Mouse (Mus musculus) liver, adult 2 months (tissue): Measurements from ENCODE around the gene Gm2a. TPM values are rescaled to one million over a fixed set of nuclear protein-coding genes. Genes with fewer than 3 reads are reported as not detected.
"Not testable (repeated sequence)": the region's sequence is repeated elsewhere in the genome, so short reads cannot be mapped to it uniquely, and the experiment has no call there.

Source experiments
- DNase-seq: peaks from one replicate; pipeline ENCODE4 v3.0.0-alpha.2; 2011; ENCODE audit warnings: low read depth, low spot score; ENCODE audit errors: extremely low read depth
- H3K27ac ChIP-seq: fragments of 200-500 bp; replicated peaks from 2 replicates; pipeline ENCODE4 v1.5.1; 2012; ENCODE audit warnings: low read depth, mild to moderate bottlenecking, control low read depth, inconsistent platforms, low read length; ENCODE audit not compliant: insufficient read depth
- H3K27me3 ChIP-seq: fragments of 200-500 bp; 2 replicates; pipeline ENCODE4 v1.6.1; 2012; ENCODE audit warnings: mild to moderate bottlenecking, moderate library complexity, low read length, inconsistent platforms; ENCODE audit not compliant: control insufficient read depth, insufficient read depth
- H3K36me3 ChIP-seq: fragments of 200-500 bp; 2 replicates; pipeline ENCODE4 v1.6.1; 2012; ENCODE audit warnings: low read length, inconsistent platforms; ENCODE audit not compliant: control insufficient read depth, insufficient read depth
- H3K4me1 ChIP-seq: fragments of 200-500 bp; 2 replicates; pipeline ENCODE4 v1.6.1; 2011; ENCODE audit warnings: low read length; ENCODE audit not compliant: control insufficient read depth, insufficient read depth
- H3K4me3 ChIP-seq: fragments of 200-500 bp; 2 replicates; pipeline ENCODE4 v1.5.1; 2011; ENCODE audit warnings: low read depth, mild to moderate bottlenecking, control low read depth, low read length, moderate library complexity; ENCODE audit not compliant: insufficient read depth
- H3K79me2 ChIP-seq: fragments of 200-500 bp; 2 replicates; pipeline ENCODE4 v1.6.1; 2012; ENCODE audit warnings: inconsistent platforms, mild to moderate bottlenecking, low read length, moderate library complexity; ENCODE audit not compliant: control insufficient read depth, insufficient read depth
- H3K9ac ChIP-seq: fragments of 200-500 bp; 2 replicates; pipeline ENCODE4 v1.6.1; 2012; ENCODE audit warnings: low read depth, mild to moderate bottlenecking, control low read depth, inconsistent platforms, low read length
- CTCF ChIP-seq: fragments of 200-500 bp; IDR thresholded peaks from 2 replicates; pipeline ENCODE4 v1.5.1; 2011; ENCODE audit warnings: low read depth, low read length, control low read depth
- POLR2A ChIP-seq: fragments of 200-500 bp; IDR thresholded peaks from 2 replicates; pipeline ENCODE4 v1.6.1; 2011; ENCODE audit warnings: low read length, control low read depth; ENCODE audit not compliant: insufficient read depth; ENCODE audit errors: extremely low read depth
- WGBS: fragments of 180-500 bp; shearing (Covaris S2); methylation state at CpG from one replicate; pipeline ENCODE4 v1.1.7; 2018; 5-methylcytosine and 5-hydroxymethylcytosine counted together
- polyA plus RNA-seq: library from polyadenylated mRNA; depleted of rRNA; stranded (reverse); fragments of >200 nt; gene quantifications from 2 replicates; pipeline ENCODE4 v1.2.3, GENCODE M21; 2012
- total RNA-seq: library from RNA; depleted of rRNA; stranded (reverse); fragments of >200 nt; gene quantifications from 2 replicates; pipeline ENCODE4 v1.2.3, GENCODE M21; 2014

Gm2a gene
- total and polyA plus RNA-seq, 2 experiments, result 41.1 to 73.6 TPM

- H3K36me3 ChIP-seq, result no peaks in the 10 kb centered on the region
- no peak overlapping the region for H3K4me3 ChIP-seq
- H3K27me3 ChIP-seq, result no peaks in the 10 kb centered on the region
- H3K9ac ChIP-seq, result no peak overlapping the region
- no peaks in the 10 kb centered on the region for H3K79me2 ChIP-seq
- WGBS, result 14% methylated on average over 10 of the region's 10 CpGs
- TF ChIP-seq POLR2A (no peak), CTCF (peak; percentile 97)
- no peaks in the 10 kb centered on the region for H3K4me1 ChIP-seq
- H3K27ac ChIP-seq, result no peak overlapping the region
- DNase-seq, result peak; percentile 47
Observed at GRCm38 (mm10) chr11:55087006-55087405, 10.9 kb upstream of the Gm2a start.

- no peak for TF ChIP-seq CTCF
- no peak for TF ChIP-seq POLR2A
- Histone ChIP-seq H3K36me3 (no peaks in the 10 kb centered on the region), H3K4me3 (no peak overlapping the region), H3K27ac (no peak overlapping the region), H3K4me1 (peaks cover 2% of the 10 kb centered on the region), H3K79me2 (no peaks in the 10 kb centered on the region), H3K9ac (no peak overlapping the region), H3K27me3 (no peaks in the 10 kb centered on the region)
- WGBS, result 81% methylated on average over 2 of the region's 2 CpGs
- DNase-seq, result no peak
Observed at GRCm38 (mm10) chr11:55089892-55090291, 8.0 kb upstream of the Gm2a start.

- peak; percentile 88 for DNase-seq
- H3K4me1 ChIP-seq, result peaks cover 2% of the 10 kb centered on the region
- H3K27me3 ChIP-seq, result no peaks in the 10 kb centered on the region
- H3K4me3 ChIP-seq, result no peak overlapping the region
- no peaks in the 10 kb centered on the region for H3K79me2 ChIP-seq
- no peak overlapping the region for H3K27ac ChIP-seq
- H3K9ac ChIP-seq, result no peak overlapping the region
- H3K36me3 ChIP-seq, result no peaks in the 10 kb centered on the region
- 36% methylated on average over 7 of the region's 7 CpGs for WGBS
- no peak for TF ChIP-seq POLR2A
- TF ChIP-seq CTCF, result no peak
Observed at GRCm38 (mm10) chr11:55093096-55093495, 4.8 kb upstream of the Gm2a start.

GRCm38 (mm10) chr11:55096296-55096695, 1.6 kb upstream of the Gm2a start:
- H3K4me3 ChIP-seq, H3K36me3 ChIP-seq, H3K9ac ChIP-seq, H3K79me2 ChIP-seq, H3K27me3 ChIP-seq: not testable (repeated sequence)
- peak; percentile 85 for DNase-seq
- H3K27ac ChIP-seq, result peak overlapping the region; percentile 83
- 53% methylated on average over 4 of the region's 4 CpGs for WGBS
- peaks cover 14% of the 10 kb centered on the region for H3K4me1 ChIP-seq

GRCm38 (mm10) chr11:55096731-55097462, 1.0 kb upstream of the Gm2a start:
- H3K27ac ChIP-seq, result peak overlapping the region; percentile 83

More at GRCm38 (mm10) chr11:55096731-55097462, 1.0 kb upstream of the Gm2a start:
- DNase-seq, result no peak
- Histone ChIP-seq H3K4me1 (peaks cover 16% of the 10 kb centered on the region), H3K4me3 (no peak overlapping the region; the same call in 1 of the 2 replicates), H3K27me3 (no peaks in the 10 kb centered on the region), H3K36me3 (no peaks in the 10 kb centered on the region), H3K79me2 (peaks cover 5% of the 10 kb centered on the region; the same call in 1 of the 2 replicates), H3K9ac (0 out of 2 replicates have a peak overlapping the region, but pooled peaks have one; percentile 25)
- 11% methylated on average over 11 of the region's 11 CpGs for WGBS
- no peak for TF ChIP-seq POLR2A
- no peak for TF ChIP-seq CTCF
